Mouse (Mus musculus) gastrocnemius, adult 2 months (tissue): ENCODE measurements around the gene Exoc6. TPM values are rescaled to one million over a fixed set of nuclear protein-coding genes. Genes with fewer than 3 reads are reported as not detected.

Experiments used
- DNase-seq: peaks from one replicate; pipeline ENCODE4 v3.0.0; 2022
- H3K27ac ChIP-seq: fragments of 200-600 bp; 2 replicates; pipeline ENCODE4 v1.8.1; 2022; ENCODE audit warnings: mild to moderate bottlenecking
- H3K4me3 ChIP-seq: fragments of 200-600 bp; 2 replicates; pipeline ENCODE4 v1.8.1; 2022; ENCODE audit warnings: mild to moderate bottlenecking, moderate library complexity
- CTCF ChIP-seq: fragments of 200-600 bp; IDR thresholded peaks from 2 replicates; pipeline ENCODE4 v1.8.1; 2022; ENCODE audit warnings: antibody characterized with exemption, mild to moderate bottlenecking, moderate library complexity
- intact Hi-C: fragments of 180-260 bp; cut with DNase I; formaldehyde crosslinking; loops from one replicate; pipeline ENCODE4 v1.15.1; 2025
- total RNA-seq, 2 experiments: library from RNA; stranded (reverse); gene quantifications; 2 replicates each; pipeline ENCODE4 v1.2.3; 2021

Exoc6 gene
- total RNA-seq, 2 experiments from 2014 or later: 51.3 to 67.3 TPM

DNA sequence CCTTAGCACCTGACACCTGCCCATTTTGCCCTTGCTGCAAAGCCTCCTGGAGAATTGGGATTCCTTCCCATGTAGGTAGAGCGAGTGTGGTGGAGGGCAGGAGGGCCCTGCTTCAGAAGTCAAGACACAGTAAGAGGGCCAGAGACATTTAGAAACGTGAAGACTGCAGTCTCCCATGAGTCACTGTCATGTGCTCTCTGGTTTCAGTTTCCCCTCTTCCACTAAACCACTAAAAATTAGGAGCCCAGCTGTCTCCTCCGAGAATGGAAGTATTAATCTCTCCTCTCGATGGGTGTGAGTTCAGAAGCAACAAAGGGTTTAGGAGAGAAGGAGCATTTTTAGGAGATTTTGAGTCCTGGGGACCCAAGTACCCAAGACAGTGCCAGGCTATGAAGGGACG, 139.3 kb downstream of the Exoc6 start:
- no peak overlapping the region for H3K4me3 ChIP-seq
- TF ChIP-seq CTCF: no peak
- H3K27ac ChIP-seq: no peak overlapping the region
- intact Hi-C loops: no loop called here
- no peak for DNase-seq

DNA sequence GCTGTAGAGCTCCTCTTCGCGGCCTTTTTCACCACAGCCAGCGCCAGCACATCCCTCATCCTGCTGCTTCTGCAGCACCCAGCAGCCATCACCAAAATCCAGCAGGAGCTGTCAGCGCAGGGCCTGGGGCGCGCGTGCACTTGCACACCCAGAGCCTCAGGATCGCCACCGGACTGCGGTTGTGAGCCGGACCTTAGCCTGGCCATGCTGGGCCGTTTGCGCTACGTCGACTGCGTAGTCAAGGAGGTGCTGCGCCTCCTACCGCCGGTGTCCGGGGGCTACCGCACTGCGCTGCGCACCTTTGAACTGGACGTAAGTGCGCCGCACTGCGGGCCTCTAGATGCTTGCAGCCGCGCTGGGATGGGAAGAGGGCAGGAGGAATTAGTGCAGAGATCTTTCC, 140.5 kb downstream of the Exoc6 start:
- intact Hi-C loops: no loop called here
- Histone ChIP-seq H3K4me3 (no peak overlapping the region), H3K27ac (no peak overlapping the region)
- DNase-seq: no peak
- TF ChIP-seq CTCF: peak; percentile 21; the same call in 1 of the 2 replicates

DNA sequence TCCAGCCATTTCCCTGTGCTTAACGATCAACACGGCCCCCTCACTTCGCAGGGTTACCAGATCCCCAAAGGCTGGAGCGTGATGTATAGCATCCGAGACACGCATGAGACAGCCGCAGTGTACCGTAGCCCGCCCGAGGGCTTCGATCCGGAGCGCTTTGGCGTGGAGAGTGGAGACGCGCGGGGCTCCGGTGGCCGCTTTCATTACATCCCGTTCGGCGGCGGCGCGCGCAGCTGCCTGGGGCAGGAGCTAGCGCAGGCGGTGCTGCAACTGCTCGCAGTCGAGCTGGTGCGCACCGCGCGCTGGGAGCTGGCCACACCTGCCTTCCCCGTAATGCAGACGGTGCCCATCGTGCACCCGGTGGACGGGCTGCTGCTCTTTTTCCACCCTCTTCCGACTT, 142.7 kb downstream of the Exoc6 start:
- Histone ChIP-seq H3K4me3 (peak overlapping the region; percentile 52), H3K27ac (no peak overlapping the region)
- no peak for DNase-seq
- intact Hi-C loops: no loop called here
- TF ChIP-seq CTCF: no peak

- DNase-seq: no peak
- Histone ChIP-seq H3K4me3 (no peak overlapping the region), H3K27ac (no peak overlapping the region)
- no peak for TF ChIP-seq CTCF
- intact Hi-C loops: no loop called here
Observed at GRCm38 (mm10) chr19:37695146-37695545, 144.9 kb downstream of the Exoc6 start.

- Histone ChIP-seq H3K4me3 (peak overlapping the region; percentile 67), H3K27ac (no peak overlapping the region)
- TF ChIP-seq CTCF: no peak
- intact Hi-C loops: no loop called here
- no peak for DNase-seq
Observed at GRCm38 (mm10) chr19:37695762-37696602, 145.8 kb downstream of the Exoc6 start.

DNA sequence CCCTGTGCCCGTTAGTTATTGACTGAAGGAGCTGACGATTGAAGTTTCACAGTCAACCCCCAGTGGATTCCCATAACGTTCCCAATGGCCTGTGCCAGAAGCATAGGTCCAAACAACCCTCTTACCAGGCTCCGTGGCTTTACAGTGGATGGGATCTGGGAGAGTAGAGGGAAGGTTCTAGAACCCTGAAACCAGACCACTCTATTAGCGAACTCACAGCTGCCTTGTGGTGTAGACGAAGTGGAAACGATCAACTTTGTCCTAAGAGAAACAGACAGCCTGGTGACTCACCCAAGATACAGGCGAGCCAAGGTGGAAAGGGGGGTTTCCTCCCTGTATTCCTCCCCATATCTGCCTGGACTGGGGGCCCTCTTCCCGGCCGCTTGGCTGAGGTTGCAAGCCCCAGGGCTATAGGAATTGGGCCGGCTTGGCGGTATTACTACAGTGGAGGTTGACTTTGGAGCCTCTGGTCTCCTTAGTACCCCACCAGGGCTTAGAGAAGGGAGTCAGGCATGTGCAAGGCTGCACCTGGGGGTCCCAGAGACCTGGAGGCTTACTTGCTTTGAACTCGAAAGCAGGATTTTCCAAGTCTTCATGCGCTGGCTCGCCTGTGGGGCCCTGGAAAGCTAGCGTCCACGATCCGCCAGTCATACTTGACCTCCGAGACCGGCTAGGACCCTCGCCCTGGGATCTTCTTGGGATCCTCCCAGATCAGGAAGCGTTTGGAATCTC, 146.6 kb downstream of the Exoc6 start:
- TF ChIP-seq CTCF: no peak
- Histone ChIP-seq H3K4me3 (peak overlapping the region; percentile 67), H3K27ac (no peak overlapping the region)
- intact Hi-C loops: no loop called here
- no peak for DNase-seq

DNA sequence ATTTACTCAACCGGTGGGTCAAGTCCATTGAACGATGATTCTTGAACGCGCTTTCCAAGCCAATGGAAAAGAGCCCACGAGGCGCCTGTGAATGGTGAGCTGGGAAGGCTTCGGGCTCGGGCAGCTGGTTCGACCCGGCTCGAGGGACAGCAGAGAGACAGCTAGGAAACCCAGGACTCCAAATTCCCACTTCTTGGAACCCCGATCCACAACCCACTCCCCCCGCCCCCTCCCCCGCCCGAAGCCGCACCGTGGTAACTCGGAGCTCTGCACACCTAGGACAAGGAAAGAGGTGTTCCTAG, 147.1 kb downstream of the Exoc6 start:
- no peak for DNase-seq
- no peak for TF ChIP-seq CTCF
- intact Hi-C loops: no loop called here
- H3K4me3 ChIP-seq: peak overlapping the region; percentile 67
- H3K27ac ChIP-seq: no peak overlapping the region

GRCm38 (mm10) chr19:37697651-37698272, 147.5 kb downstream of the Exoc6 start, which contains the start of gene Cyp26a1:
TSS of gene Cyp26a1 (plus strand) at chr19:37697798.
- Histone ChIP-seq H3K4me3 (peak within 1 kb of the TSS; percentile 67), H3K27ac (no peak within 1 kb of the TSS)
- TF ChIP-seq CTCF: 0 out of 2 replicates have a peak, but pooled peaks have one; percentile 5
- DNase-seq: no peak
- intact Hi-C loops: no loop called here

DNA sequence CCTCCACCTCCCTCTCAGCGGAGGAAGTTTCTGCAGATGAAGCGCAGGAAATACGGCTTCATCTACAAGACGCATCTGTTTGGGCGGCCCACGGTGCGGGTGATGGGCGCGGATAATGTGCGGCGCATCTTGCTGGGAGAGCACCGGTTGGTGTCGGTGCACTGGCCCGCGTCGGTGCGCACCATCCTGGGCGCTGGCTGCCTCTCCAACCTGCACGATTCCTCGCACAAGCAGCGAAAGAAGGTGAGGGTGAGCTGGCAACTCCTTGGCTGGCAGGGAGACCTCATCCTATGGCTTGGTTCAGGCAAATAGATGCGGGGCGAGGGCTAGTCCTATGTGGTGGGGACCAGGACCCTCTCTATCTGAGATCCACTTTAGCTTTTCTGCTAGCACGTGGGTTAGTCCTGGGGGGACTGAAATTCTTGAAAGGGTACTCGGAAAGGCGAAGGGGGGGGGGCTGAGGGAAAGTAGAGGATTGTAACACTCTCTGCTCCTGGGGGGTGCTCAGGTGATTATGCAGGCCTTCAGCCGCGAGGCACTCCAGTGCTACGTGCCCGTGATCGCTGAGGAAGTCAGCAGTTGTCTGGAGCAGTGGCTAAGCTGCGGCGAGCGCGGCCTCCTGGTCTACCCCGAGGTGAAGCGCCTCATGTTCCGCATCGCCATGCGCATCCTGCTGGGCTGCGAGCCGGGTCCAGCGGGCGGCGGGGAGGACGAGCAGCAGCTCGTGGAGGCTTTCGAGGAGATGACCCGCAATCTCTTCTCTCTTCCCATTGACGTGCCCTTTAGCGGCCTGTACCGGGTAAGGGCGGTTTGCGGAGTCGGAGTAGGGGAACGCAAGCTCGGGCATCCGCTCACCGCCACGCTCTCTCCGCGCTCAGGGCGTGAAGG, 148.3 kb downstream of the Exoc6 start:
- no peak for TF ChIP-seq CTCF
- intact Hi-C loops: no loop called here
- Histone ChIP-seq H3K27ac (no peak overlapping the region), H3K4me3 (peak overlapping the region; percentile 67)
- DNase-seq: no peak

DNA sequence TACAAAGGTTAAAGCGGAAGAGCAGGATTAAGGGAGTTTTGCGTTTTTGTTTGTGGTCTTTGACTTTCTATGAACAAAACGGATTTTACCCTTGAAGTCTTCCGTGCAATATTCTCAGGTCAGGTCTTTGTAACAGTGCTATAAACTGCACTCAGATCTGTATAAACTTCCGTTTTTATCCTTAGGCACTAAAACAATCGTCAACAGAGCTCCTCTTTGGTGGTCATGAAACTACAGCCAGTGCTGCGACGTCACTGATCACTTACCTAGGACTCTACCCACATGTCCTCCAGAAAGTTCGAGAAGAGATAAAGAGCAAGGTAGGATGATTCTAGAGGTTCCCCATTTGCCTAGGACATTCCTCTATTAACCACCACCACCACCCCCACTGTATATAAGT, 149.5 kb downstream of the Exoc6 start:
- no peak for DNase-seq
- no peak overlapping the region for H3K4me3 ChIP-seq
- intact Hi-C loops: no loop called here
- no peak for TF ChIP-seq CTCF
- H3K27ac ChIP-seq: no peak overlapping the region

GRCm38 (mm10) chr19:37702377-37703076, 152.3 kb downstream of the Exoc6 start:
- no peak overlapping the region for H3K4me3 ChIP-seq
- H3K27ac ChIP-seq: no peak overlapping the region
- no peak for DNase-seq
- intact Hi-C loops: no loop called here
- TF ChIP-seq CTCF: no peak
